Mouse (Mus musculus) heart, embryonic 12.5 days (tissue): Measurements from ENCODE around the gene Exoc2. TPM values are rescaled to one million over a fixed set of nuclear protein-coding genes. Genes with fewer than 3 reads are reported as not detected.

Source experiments
- ATAC-seq: fragments of 200-750 bp; cut with Nextera tagmentation; 2 replicates; pipeline ENCODE4 v1.8.0; 2017; ENCODE audit warnings: moderate TSS enrichment, moderate library complexity; ENCODE audit not compliant: insufficient number of reproducible peaks, low FRiP score
- H3K27ac ChIP-seq: fragments of 300-500 bp; sonication (generic); 2 replicates; pipeline ENCODE4 v1.5.1; 2016; ENCODE audit warnings: mild to moderate bottlenecking, moderate library complexity; ENCODE audit not compliant: poor library complexity, severe bottlenecking
- H3K27me3 ChIP-seq: fragments of 300-500 bp; sonication (generic); replicated peaks from 2 replicates; pipeline ENCODE4 v1.6.1; 2016; ENCODE audit warnings: mild to moderate bottlenecking, moderate library complexity
- H3K36me3 ChIP-seq: fragments of 300-500 bp; sonication (generic); 2 replicates; pipeline ENCODE4 v1.6.1; 2016; ENCODE audit warnings: mild to moderate bottlenecking, moderate library complexity
- H3K4me1 ChIP-seq: fragments of 300-500 bp; sonication (generic); replicated peaks from 2 replicates; pipeline ENCODE4 v1.6.1; 2016; ENCODE audit warnings: mild to moderate bottlenecking
- H3K4me2 ChIP-seq: fragments of 300-500 bp; sonication (generic); 2 replicates; pipeline ENCODE4 v1.6.1; 2016; ENCODE audit warnings: mild to moderate bottlenecking, moderate library complexity
- H3K4me3 ChIP-seq: fragments of 300-500 bp; sonication (generic); 2 replicates; pipeline ENCODE4 v1.5.1; 2016; ENCODE audit warnings: mild to moderate bottlenecking
- H3K9ac ChIP-seq: fragments of 300-500 bp; sonication (generic); 2 replicates; pipeline ENCODE4 v1.6.1; 2016; ENCODE audit warnings: mild to moderate bottlenecking, moderate library complexity
- H3K9me3 ChIP-seq: fragments of 300-500 bp; sonication (generic); replicated peaks from 2 replicates; pipeline ENCODE4 v1.6.1; 2016; ENCODE audit warnings: mild to moderate bottlenecking, moderate library complexity
- WGBS: fragments of 180-500 bp; shearing (Covaris S2); methylation state at CpG from one replicate; pipeline ENCODE4 v1.1.7; 2016; 5-methylcytosine and 5-hydroxymethylcytosine counted together
- polyA plus RNA-seq: library from polyadenylated mRNA; unstranded; fragments of >200 nt; fragmentation: Nextera tagmentation; extraction: Ambion mirVana; gene quantifications from 2 replicates; pipeline ENCODE4 v1.2.1, GENCODE M21; 2016

The Exoc2 gene
- polyA plus RNA-seq, 1 experiment from 2014 or later, result 26.8 TPM

GRCm38 (mm10) chr13:30820555-30820954 is 153.3 kb downstream of the Exoc2 start:
- Histone ChIP-seq H3K9ac (no peak overlapping the region), H3K36me3 (peaks cover 33% of the 10 kb centered on the region), H3K27ac (no peak overlapping the region), H3K4me1 (peaks cover 5% of the 10 kb centered on the region), H3K9me3 (no peaks in the 10 kb centered on the region), H3K4me2 (no peak overlapping the region), H3K27me3 (no peaks in the 10 kb centered on the region), H3K4me3 (no peak overlapping the region)
- WGBS, result 54% methylated on average over 7 of the region's 7 CpGs
- no peak for ATAC-seq

- Histone ChIP-seq H3K27me3 (no peaks in the 10 kb centered on the region), H3K27ac (no peak overlapping the region), H3K4me1 (peaks cover 5% of the 10 kb centered on the region), H3K4me2 (no peak overlapping the region), H3K9me3 (no peaks in the 10 kb centered on the region), H3K9ac (no peak overlapping the region), H3K4me3 (no peak overlapping the region), H3K36me3 (peaks cover 40% of the 10 kb centered on the region)
- no peak for ATAC-seq
- WGBS, result 90% methylated on average over 2 of the region's 2 CpGs
Observed at GRCm38 (mm10) chr13:30819891-30820290, 154.0 kb downstream of the Exoc2 start.

- no peak overlapping the region for H3K4me2 ChIP-seq
- no peak overlapping the region for H3K9ac ChIP-seq
- ATAC-seq, result no peak
- H3K27me3 ChIP-seq, result no peaks in the 10 kb centered on the region
- no peak overlapping the region for H3K27ac ChIP-seq
- H3K9me3 ChIP-seq, result no peaks in the 10 kb centered on the region; the same call in 1 of the 2 replicates
- H3K36me3 ChIP-seq, result peaks cover 52% of the 10 kb centered on the region
- H3K4me3 ChIP-seq, result no peak overlapping the region
- 92% methylated on average over 5 of the region's 5 CpGs for WGBS
- peaks cover 5% of the 10 kb centered on the region for H3K4me1 ChIP-seq
Observed at GRCm38 (mm10) chr13:30817436-30817835, 156.5 kb downstream of the Exoc2 start.

- Histone ChIP-seq H3K4me2 (no peak overlapping the region), H3K9me3 (no peaks in the 10 kb centered on the region; the same call in 1 of the 2 replicates), H3K4me3 (no peak overlapping the region), H3K9ac (no peak overlapping the region), H3K36me3 (peaks cover 44% of the 10 kb centered on the region), H3K4me1 (no peaks in the 10 kb centered on the region), H3K27me3 (no peaks in the 10 kb centered on the region), H3K27ac (no peak overlapping the region)
- WGBS, result 81% methylated on average over 5 of the region's 5 CpGs
- no peak for ATAC-seq
Observed at GRCm38 (mm10) chr13:30814256-30814655, 159.6 kb downstream of the Exoc2 start.

GRCm38 (mm10) chr13:30813464-30813863 is 160.4 kb downstream of the Exoc2 start:
- no peak overlapping the region for H3K9ac ChIP-seq
- H3K4me3 ChIP-seq, result no peak overlapping the region
- H3K36me3 ChIP-seq, result peaks cover 39% of the 10 kb centered on the region
- H3K27me3 ChIP-seq, result no peaks in the 10 kb centered on the region
- ATAC-seq, result no peak
- 77% methylated on average over 5 of the region's 5 CpGs for WGBS
- no peaks in the 10 kb centered on the region for H3K4me1 ChIP-seq
- no peak overlapping the region for H3K4me2 ChIP-seq
- no peak overlapping the region for H3K27ac ChIP-seq
- no peaks in the 10 kb centered on the region; the same call in 1 of the 2 replicates for H3K9me3 ChIP-seq

GRCm38 (mm10) chr13:30809240-30809639 is 164.7 kb downstream of the Exoc2 start:
- peaks cover 13% of the 10 kb centered on the region for H3K36me3 ChIP-seq
- 87% methylated on average over 7 of the region's 7 CpGs for WGBS
- no peak overlapping the region for H3K27ac ChIP-seq
- no peaks in the 10 kb centered on the region for H3K4me1 ChIP-seq
- H3K4me2 ChIP-seq, result no peak overlapping the region
- H3K9me3 ChIP-seq, result no peaks in the 10 kb centered on the region; the same call in 1 of the 2 replicates
- no peak for ATAC-seq
- H3K9ac ChIP-seq, result no peak overlapping the region
- no peak overlapping the region for H3K4me3 ChIP-seq
- H3K27me3 ChIP-seq, result no peaks in the 10 kb centered on the region

- Histone ChIP-seq H3K27me3 (no peaks in the 10 kb centered on the region), H3K4me2 (no peak overlapping the region), H3K27ac (no peak overlapping the region), H3K9ac (no peak overlapping the region), H3K4me3 (no peak overlapping the region), H3K4me1 (no peaks in the 10 kb centered on the region), H3K9me3 (no peaks in the 10 kb centered on the region), H3K36me3 (no peaks in the 10 kb centered on the region)
- no peak for ATAC-seq
- 83% methylated on average over 5 of the region's 5 CpGs for WGBS
Observed at GRCm38 (mm10) chr13:30802336-30802955, 171.4 kb downstream of the Exoc2 start.

GRCm38 (mm10) chr13:30801886-30802285 is 172.0 kb downstream of the Exoc2 start:
- no peak for ATAC-seq
- WGBS, result 85% methylated on average over 4 of the region's 4 CpGs

GRCm38 (mm10) chr13:30795960-30796359 is 177.9 kb downstream of the Exoc2 start:
- no peak for ATAC-seq
- Histone ChIP-seq H3K4me1 (0 out of 2 replicates have a peak, but pooled peaks cover 12% of the 10 kb centered on the region), H3K36me3 (no peaks in the 10 kb centered on the region), H3K9ac (no peak overlapping the region), H3K9me3 (no peaks in the 10 kb centered on the region), H3K27ac (no peak overlapping the region), H3K4me3 (no peak overlapping the region), H3K4me2 (no peak overlapping the region), H3K27me3 (no peaks in the 10 kb centered on the region)
- 80% methylated on average over 4 of the region's 4 CpGs for WGBS

More at GRCm38 (mm10) chr13:30801886-30802285, 172.0 kb downstream of the Exoc2 start:
- no peak overlapping the region for H3K27ac ChIP-seq
- H3K27me3 ChIP-seq, result no peaks in the 10 kb centered on the region
- H3K9me3 ChIP-seq, result no peaks in the 10 kb centered on the region
- H3K36me3 ChIP-seq, result no peaks in the 10 kb centered on the region
- H3K4me2 ChIP-seq, result no peak overlapping the region
- H3K4me3 ChIP-seq, result no peak overlapping the region
- H3K4me1 ChIP-seq, result no peaks in the 10 kb centered on the region
- H3K9ac ChIP-seq, result no peak overlapping the region

- H3K9me3 ChIP-seq, result no peaks in the 10 kb centered on the region
- no peaks in the 10 kb centered on the region for H3K27me3 ChIP-seq
- 0 out of 2 replicates have a peak, but pooled peaks cover 12% of the 10 kb centered on the region for H3K4me1 ChIP-seq
- H3K4me3 ChIP-seq, result no peak overlapping the region
- ATAC-seq, result no peak
- H3K4me2 ChIP-seq, result no peak overlapping the region
- H3K36me3 ChIP-seq, result no peaks in the 10 kb centered on the region
- 71% methylated on average over 5 of the region's 5 CpGs for WGBS
- H3K9ac ChIP-seq, result no peak overlapping the region
- H3K27ac ChIP-seq, result no peak overlapping the region
Observed at GRCm38 (mm10) chr13:30793616-30794015, 180.3 kb downstream of the Exoc2 start.

GRCm38 (mm10) chr13:30793196-30793595 is 180.7 kb downstream of the Exoc2 start:
- no peaks in the 10 kb centered on the region for H3K36me3 ChIP-seq
- no peak overlapping the region for H3K27ac ChIP-seq
- no peaks in the 10 kb centered on the region for H3K27me3 ChIP-seq
- 0 out of 2 replicates have a peak, but pooled peaks cover 12% of the 10 kb centered on the region for H3K4me1 ChIP-seq
- no peak overlapping the region for H3K4me2 ChIP-seq
- no peak for ATAC-seq
- no peak overlapping the region for H3K4me3 ChIP-seq
- no peaks in the 10 kb centered on the region for H3K9me3 ChIP-seq
- H3K9ac ChIP-seq, result no peak overlapping the region
- 77% methylated on average over 4 of the region's 4 CpGs for WGBS

- peaks cover 3% of the 10 kb centered on the region; the same call in 1 of the 2 replicates for H3K9me3 ChIP-seq
- H3K27ac ChIP-seq, result no peak overlapping the region
- ATAC-seq, result no peak
- H3K9ac ChIP-seq, result no peak overlapping the region
- H3K27me3 ChIP-seq, result no peaks in the 10 kb centered on the region
- H3K4me1 ChIP-seq, result 0 out of 2 replicates have a peak, but pooled peaks cover 12% of the 10 kb centered on the region
- H3K4me3 ChIP-seq, result no peak overlapping the region
- 36% methylated on average over 3 of the region's 3 CpGs for WGBS
- H3K36me3 ChIP-seq, result no peaks in the 10 kb centered on the region
- no peak overlapping the region for H3K4me2 ChIP-seq
Observed at GRCm38 (mm10) chr13:30792741-30793140, 181.2 kb downstream of the Exoc2 start.
